Mouse (Mus musculus): ENCODE results near the gene Chd1l.

Chd1l gene

GRCm38 (mm10) chr3:97521946-97522731 lies 87.9 kb downstream of the Chd1l start:
- no peak for DNase-seq

- DNase-seq, result no peak
These were observed 90.1 kb downstream of the Chd1l start for GRCm38 (mm10) chr3:97519883-97520282.

GRCm38 (mm10) chr3:97512296-97512695 lies 97.7 kb downstream of the Chd1l start:
- DNase-seq, result no peak
